In the genomic region with DNA sequence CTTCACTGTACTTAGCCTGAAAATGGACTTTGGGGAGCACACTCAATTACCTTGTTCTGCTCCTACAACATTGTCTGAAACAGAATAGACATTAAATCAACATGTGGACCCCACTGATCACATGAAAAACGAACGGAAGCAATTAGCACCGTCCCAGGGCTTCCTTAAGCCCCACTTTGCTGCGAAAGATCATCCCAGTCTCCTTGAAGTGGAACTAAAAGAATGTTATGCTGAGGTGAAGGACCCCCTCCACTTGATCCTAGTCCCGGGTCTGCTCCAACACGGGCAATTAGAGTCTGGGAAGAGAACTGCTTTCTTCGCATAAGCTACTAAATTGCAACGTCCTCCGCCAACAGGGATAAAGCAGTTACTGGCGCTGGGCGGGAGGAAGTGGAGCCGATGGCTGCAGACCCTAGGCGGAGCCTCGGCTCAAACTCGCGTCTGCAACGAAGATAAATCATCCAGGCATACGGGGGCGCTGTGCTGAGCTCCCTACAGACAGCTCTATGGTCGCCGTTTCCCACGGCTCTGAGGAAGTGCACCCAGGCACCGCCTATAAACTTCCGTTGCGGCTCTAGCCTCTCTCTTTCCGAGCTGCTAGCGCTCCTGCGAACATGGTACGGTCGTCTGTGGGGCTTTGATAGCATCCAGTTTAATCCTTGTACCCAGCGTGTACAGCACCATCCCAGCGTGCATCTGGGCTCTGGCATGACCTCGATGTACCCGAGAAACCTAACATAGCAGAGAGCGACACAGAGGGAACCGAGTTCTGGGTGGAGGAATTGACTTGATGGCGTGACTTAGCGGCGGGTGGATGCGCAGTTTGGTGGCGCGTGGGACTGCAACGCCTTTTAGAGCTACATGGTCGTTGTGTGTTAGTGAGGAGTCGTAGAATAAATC, we compare ENCODE assay signal across 8 mouse cellular contexts. TPM values are rescaled to one million over a fixed set of nuclear protein-coding genes. Genes with fewer than 3 reads are reported as not detected.
DNase-seq lines count a peak whose midpoint lies in the region; ATAC-seq and TF ChIP-seq lines count a peak whose summit lies in the region.

A gene (plus strand): TSS at position 552 of the 900 bp plus-strand sequence.

- H3K4me1 ChIP-seq in cortical plate, adult 2 months (ENCODE audit: control insufficient read depth, insufficient read depth, low read length) = no peaks in the 10 kb centered on the region
- H3K4me1 ChIP-seq in megakaryocyte, embryonic 14.5 days = peaks cover 33% of the 10 kb centered on the region

- H3K27ac ChIP-seq in cortical plate, adult 2 months (ENCODE audit: insufficient read depth, low read length) = no peak within 1 kb of the TSS

- peak; percentile 42 for TF ChIP-seq CTCF in cortical plate, adult 2 months (IDR thresholded peaks at IDR 0.05; ENCODE audit: extremely low read depth, insufficient read depth, low read length)

- peak within 1 kb of the TSS; percentile 59 for H3K4me3 ChIP-seq in cortical plate, adult 2 months (ENCODE audit: insufficient read depth, low read length)
- H3K4me3 ChIP-seq in megakaryocyte, embryonic 14.5 days (replicated peaks) = peak within 1 kb of the TSS; percentile 96

- H3K27me3 ChIP-seq in megakaryocyte, embryonic 14.5 days (replicated peaks) = no peaks in the 10 kb centered on the region

- peak; percentile 61 to 83 for DNase-seq in gastrocnemius, adult 8-10 months (ENCODE audit: low spot score in 2 of 2)
- peak; percentile 72 for DNase-seq in hindlimb bud, embryonic 11.5 days (ENCODE audit: extremely low spot score, low read depth, low spot score)
- DNase-seq in left cerebral cortex, adult 8-10 months (ENCODE audit: low spot score in 2 of 2) = peak; percentile 72 to 88
- peak; percentile 94 to 95 for DNase-seq in right cerebral cortex, postnatal 10 days (ENCODE audit: low spot score in 2 of 2)
- peak; percentile 81 for DNase-seq in urinary bladder, postnatal 25 days (ENCODE audit: low spot score)

- ATAC-seq in activated CD4-positive, CD25-positive, alpha-beta regulatory T cell, adult 4 months = peak; percentile 97

- H3K9me3 ChIP-seq in megakaryocyte, embryonic 14.5 days = peaks cover 3% of the 10 kb centered on the region; the same call in 1 of the 2 replicates

- peaks cover 49% of the 10 kb centered on the region for H3K36me3 ChIP-seq in megakaryocyte, embryonic 14.5 days (replicated peaks; ENCODE audit: low read length)

- peak; percentile 96 for TF ChIP-seq POLR2A in cortical plate, adult 2 months (IDR thresholded peaks at IDR 0.05; ENCODE audit: extremely low read depth, insufficient read depth, low read length)

RNA-seq across cellular contexts. Expression of the gene that starts here (rescaled TPM):
- polyA plus RNA-seq in activated CD4-positive, CD25-positive, alpha-beta regulatory T cell, adult 4 months (2017; shearing (Covaris generic)) = 100 to 1,000 TPM; 650 to 747 TPM
- 541 and 586 TPM in 2 replicates for polyA plus RNA-seq in cortical plate, adult 2 months (2012; rRNA removed)
- 100 to 1,000 TPM in 3 of 4 experiments, 10 to 100 TPM in 1; 80.7 to 125 (median 107) TPM for total RNA-seq in gastrocnemius, adult 8-10 months (2022)
- 100 to 1,000 TPM; 108 to 148 (median 130) TPM for total RNA-seq in left cerebral cortex, adult 8-10 months (2022)
- polyA plus RNA-seq in megakaryocyte, embryonic 14.5 days (2012; ENCODE audit: insufficient read depth, low replicate concordance) = 18.7 and 134 TPM in 2 replicates
